Mouse (Mus musculus) heart, postnatal 0 days (tissue): Measurements from ENCODE around the gene Plod2. TPM values are rescaled to one million over a fixed set of nuclear protein-coding genes. Genes with fewer than 3 reads are reported as not detected.

Source experiments
- ATAC-seq: fragments of 200-750 bp; cut with Nextera tagmentation; 2 replicates; pipeline ENCODE4 v1.8.0; 2017; ENCODE audit warnings: low read depth, moderate number of reproducible peaks, moderate library complexity; ENCODE audit not compliant: insufficient read depth
- DNase-seq: peaks from one replicate; pipeline ENCODE4 v3.0.0-alpha.2; 2016; ENCODE audit warnings: low spot score
- H3K27ac ChIP-seq: fragments of 300-500 bp; sonication (generic); 2 replicates; pipeline ENCODE4 v1.5.1; 2014; ENCODE audit warnings: low read depth, mild to moderate bottlenecking
- H3K27me3 ChIP-seq: fragments of 300-500 bp; sonication (generic); 2 replicates; pipeline ENCODE4 v1.6.1; 2014; ENCODE audit warnings: low read length, mixed read lengths; ENCODE audit not compliant: control insufficient read depth, insufficient read depth
- H3K36me3 ChIP-seq: fragments of 300-500 bp; sonication (generic); replicated peaks from 2 replicates; pipeline ENCODE4 v1.6.1; 2014; ENCODE audit warnings: low read length, mixed read lengths; ENCODE audit not compliant: control insufficient read depth, insufficient read depth
- H3K4me1 ChIP-seq: fragments of 300-500 bp; sonication (generic); 2 replicates; pipeline ENCODE4 v1.6.1; 2014; ENCODE audit warnings: antibody characterized with exemption; ENCODE audit not compliant: control insufficient read depth, insufficient read depth
- H3K4me2 ChIP-seq: fragments of 300-500 bp; sonication (generic); 2 replicates; pipeline ENCODE4 v1.6.1; 2014; ENCODE audit warnings: low read depth, mild to moderate bottlenecking, low read length, moderate library complexity
- H3K4me3 ChIP-seq: fragments of 300-500 bp; sonication (generic); 2 replicates; pipeline ENCODE4 v1.5.1; 2014; ENCODE audit warnings: low read depth, low read length
- H3K9ac ChIP-seq: fragments of 300-500 bp; sonication (generic); replicated peaks from 2 replicates; pipeline ENCODE4 v1.6.1; 2014; ENCODE audit warnings: low read depth, low read length, mixed read lengths
- H3K9me3 ChIP-seq: fragments of 300-500 bp; sonication (generic); replicated peaks from 2 replicates; pipeline ENCODE4 v1.6.1; 2016; ENCODE audit warnings: low read length; ENCODE audit not compliant: control insufficient read depth
- CTCF ChIP-seq: IDR thresholded peaks from 2 replicates; pipeline ENCODE4 v1.5.1; 2016; ENCODE audit warnings: antibody characterized with exemption, control low read depth, low read depth
- EP300 ChIP-seq: IDR thresholded peaks from 2 replicates; pipeline ENCODE4 v1.6.1; 2016; ENCODE audit warnings: antibody characterized with exemption, low read depth
- WGBS: fragments of 180-500 bp; shearing (Covaris S2); extraction: QIAGEN DNeasy Blood & Tissue Kit; methylation state at CpG from one replicate; pipeline ENCODE4 v1.1.7; 2014; 5-methylcytosine and 5-hydroxymethylcytosine counted together
- polyA plus RNA-seq: library from polyadenylated mRNA; unstranded; fragments of >200 nt; fragmentation: Nextera tagmentation; extraction: Ambion mirVana; gene quantifications from 2 replicates; pipeline ENCODE4 v1.2.1, GENCODE M21; 2015
- total RNA-seq: library from RNA; depleted of rRNA; stranded (reverse); fragments of >200 nt; gene quantifications from 2 replicates; pipeline ENCODE4 v1.2.3, GENCODE M21; 2014; ENCODE audit warnings: low replicate concordance; rRNA removed

Plod2 gene
- total and polyA plus RNA-seq, 2 experiments from 2014 or later = 11.5 to 22.1 TPM

DNA sequence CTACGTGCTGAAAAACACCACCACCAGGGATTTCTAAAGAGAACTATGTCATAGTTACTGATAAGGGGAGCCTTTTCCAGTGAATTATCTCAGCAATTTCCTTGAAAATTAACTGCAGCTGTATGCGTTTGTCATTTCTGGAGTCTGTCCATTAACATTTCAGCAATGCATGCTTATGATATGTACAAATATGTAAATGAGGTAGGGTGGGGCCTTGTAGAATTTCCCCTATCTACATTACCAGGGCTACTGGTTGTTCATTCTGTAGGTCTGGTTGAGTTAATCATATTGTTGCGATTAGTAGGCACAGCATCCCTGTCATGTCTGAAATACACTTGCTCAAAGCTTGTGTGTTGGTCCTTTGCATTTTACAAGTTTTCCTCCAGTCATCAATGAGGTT is 92.8 kb downstream of the Plod2 start:
- no peaks in the 10 kb centered on the region for H3K4me1 ChIP-seq
- no peak overlapping the region for H3K4me2 ChIP-seq
- H3K9ac ChIP-seq = no peak overlapping the region
- no peak overlapping the region for H3K27ac ChIP-seq
- DNase-seq = no peak
- TF ChIP-seq CTCF (no peak), EP300 (no peak)
- H3K36me3 ChIP-seq = no peaks in the 10 kb centered on the region
- H3K27me3 ChIP-seq = no peaks in the 10 kb centered on the region
- no peak overlapping the region for H3K4me3 ChIP-seq
- no peaks in the 10 kb centered on the region for H3K9me3 ChIP-seq
- 60% methylated on average over 3 of the region's 3 CpGs for WGBS
- ATAC-seq = no peak

DNA sequence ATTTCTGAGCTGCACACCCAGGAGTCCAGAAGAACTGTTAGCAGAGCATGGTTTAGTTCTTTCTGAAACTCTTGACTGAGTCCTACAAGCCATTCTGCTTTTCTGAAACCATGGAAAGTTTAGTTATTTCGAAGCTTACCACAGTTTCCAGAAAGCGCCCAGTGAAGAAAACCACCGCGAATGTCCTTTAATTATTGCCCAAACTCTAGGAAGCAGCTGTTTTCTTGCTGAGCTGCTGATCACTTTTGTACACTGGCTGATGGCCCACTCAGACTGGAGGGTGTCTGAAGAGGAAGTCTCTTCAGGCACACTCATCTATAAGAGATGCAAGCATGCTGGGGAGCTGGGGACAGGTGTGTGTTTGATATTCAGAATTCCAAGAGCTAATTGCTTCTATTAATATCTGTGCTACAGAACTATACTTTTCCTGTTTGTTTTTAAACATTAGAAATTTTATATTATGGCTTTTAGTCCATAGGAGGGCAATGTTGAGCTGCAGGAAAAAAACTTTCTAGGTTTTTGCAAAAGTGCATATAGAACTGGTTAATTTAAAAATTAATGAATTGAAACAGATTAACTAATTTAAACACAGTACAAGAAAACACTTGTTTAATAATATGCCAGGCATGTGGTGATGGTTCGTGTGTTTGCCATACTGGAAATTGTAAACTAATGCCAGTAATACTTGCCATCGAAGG is 97.3 kb downstream of the Plod2 start:
- DNase-seq (no peak), ATAC-seq (no peak)
- no peak overlapping the region for H3K4me3 ChIP-seq
- H3K9ac ChIP-seq = no peak overlapping the region
- H3K27me3 ChIP-seq = no peaks in the 10 kb centered on the region
- TF ChIP-seq EP300 = no peak
- TF ChIP-seq CTCF = no peak
- 82% methylated on average over 6 of the region's 6 CpGs for WGBS
- no peaks in the 10 kb centered on the region for H3K4me1 ChIP-seq
- no peaks in the 10 kb centered on the region for H3K9me3 ChIP-seq
- H3K36me3 ChIP-seq = no peaks in the 10 kb centered on the region
- H3K4me2 ChIP-seq = no peak overlapping the region
- H3K27ac ChIP-seq = no peak overlapping the region

DNA sequence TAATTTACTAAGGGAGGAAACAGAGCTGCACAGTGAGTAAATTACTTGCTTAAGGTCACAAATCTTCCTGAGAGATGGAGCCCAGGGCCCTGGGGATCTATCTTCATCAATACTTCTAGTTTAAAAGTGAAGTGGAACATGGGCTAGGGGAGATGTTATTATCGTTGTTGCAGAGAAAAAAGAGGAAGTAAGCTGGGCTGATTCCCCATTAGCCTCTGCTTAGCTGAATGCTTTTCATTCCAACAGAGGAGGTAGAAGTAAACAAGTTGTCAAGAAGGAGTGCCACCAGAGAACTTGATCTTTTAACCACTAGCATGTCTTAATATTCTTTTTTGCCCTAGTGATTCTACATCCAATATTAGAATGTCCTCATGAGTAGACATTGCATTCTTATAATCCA is 99.7 kb downstream of the Plod2 start:
- no peaks in the 10 kb centered on the region for H3K27me3 ChIP-seq
- DNase-seq = no peak
- 58% methylated on average over 1 of the region's 1 CpGs for WGBS
- no peak overlapping the region for H3K27ac ChIP-seq
- no peak overlapping the region for H3K4me2 ChIP-seq
- no peaks in the 10 kb centered on the region for H3K36me3 ChIP-seq
- no peak for ATAC-seq
- H3K9ac ChIP-seq = no peak overlapping the region
- no peaks in the 10 kb centered on the region for H3K9me3 ChIP-seq
- H3K4me1 ChIP-seq = no peaks in the 10 kb centered on the region
- no peak overlapping the region for H3K4me3 ChIP-seq
- TF ChIP-seq CTCF (no peak), EP300 (no peak)

Other genes starting within 250 kb of the Plod2 start
- not detected in 2 replicates for gene 1700057G04Rik, start 232.8 kb upstream of the Plod2 start, total RNA-seq
- gene 1700057G04Rik, start 232.8 kb upstream of the Plod2 start, polyA plus RNA-seq = not detected in 2 replicates
- gene Plscr4, start 84.8 kb upstream of the Plod2 start, total RNA-seq = 6.6 and 11.4 TPM in 2 replicates
- 9.0 and 9.2 TPM in 2 replicates for gene Plscr4, start 84.8 kb upstream of the Plod2 start, polyA plus RNA-seq